Mouse (Mus musculus) layer of hippocampus, adult 9-11 months (tissue): ENCODE measurements around the gene Car12.
A peak's percentile ranks its signal among the peaks of the same experiment; 100 is the strongest.
"Not testable (repeated sequence)": the region's sequence is repeated elsewhere in the genome, so short reads cannot be mapped to it uniquely, and the experiment has no call there.

Source experiments
- DNase-seq: peaks from one replicate; pipeline ENCODE4 v3.0.0; 2022

Gene Car12

GRCm38 (mm10) chr9:66784552-66784951, 71.1 kb downstream of the Car12 start:
- not testable (repeated sequence) for DNase-seq

- DNase-seq, result no peak
Measured at GRCm38 (mm10) chr9:66787821-66788220, 74.3 kb downstream of the Car12 start.

- DNase-seq, result no peak
Measured at GRCm38 (mm10) chr9:66794629-66795463, 81.4 kb downstream of the Car12 start.

GRCm38 (mm10) chr9:66795464-66796324, 82.2 kb downstream of the Car12 start, which contains the start of gene Aph1b:
Aph1b (minus strand) TSS chr9:66795490.
- DNase-seq, result peak; percentile 96

- no peak for DNase-seq
Measured at GRCm38 (mm10) chr9:66796739-66797138, 83.3 kb downstream of the Car12 start, which contains the start of gene Gm10647. Gm10647 (plus strand) TSS chr9:66797039.

- no peak for DNase-seq
Measured at GRCm38 (mm10) chr9:66801947-66802346, 88.5 kb downstream of the Car12 start.

- DNase-seq, result not testable (repeated sequence)
Measured at GRCm38 (mm10) chr9:66805951-66806350, 92.5 kb downstream of the Car12 start.

- DNase-seq, result no peak
Measured at GRCm38 (mm10) chr9:66813392-66813791, 99.9 kb downstream of the Car12 start.
